Mouse (Mus musculus) testis, adult 2 months (tissue): ENCODE measurements around the gene Ucp1. TPM values are rescaled to one million over a fixed set of nuclear protein-coding genes. Genes with fewer than 3 reads are reported as not detected.

ENCODE experiments used
- H3K27ac ChIP-seq: fragments of 200-500 bp; 2 replicates; pipeline ENCODE4 v1.5.1; 2012; ENCODE audit warnings: low read depth, low read length; ENCODE audit not compliant: control insufficient read depth, insufficient read depth
- H3K27me3 ChIP-seq: fragments of 200-500 bp; 2 replicates; pipeline ENCODE4 v1.6.1; 2012; ENCODE audit warnings: mild to moderate bottlenecking, low read length, moderate library complexity; ENCODE audit not compliant: control insufficient read depth, insufficient read depth
- H3K36me3 ChIP-seq: fragments of 200-500 bp; 2 replicates; pipeline ENCODE4 v1.6.1; 2012; ENCODE audit warnings: mild to moderate bottlenecking, low read length; ENCODE audit not compliant: control insufficient read depth, insufficient read depth
- H3K4me1 ChIP-seq: fragments of 200-500 bp; 2 replicates; pipeline ENCODE4 v1.6.1; 2012; ENCODE audit warnings: low read length; ENCODE audit not compliant: control insufficient read depth, insufficient read depth
- H3K4me3 ChIP-seq: fragments of 200-500 bp; 2 replicates; pipeline ENCODE4 v1.5.1; 2012; ENCODE audit warnings: low read depth, mild to moderate bottlenecking, low read length, moderate library complexity, mixed read lengths; ENCODE audit not compliant: control insufficient read depth
- CTCF ChIP-seq: fragments of 200-500 bp; IDR thresholded peaks from 2 replicates; pipeline ENCODE4 v1.5.1; 2012; ENCODE audit warnings: low read depth, mild to moderate bottlenecking, inconsistent platforms, low read length, moderate library complexity; ENCODE audit not compliant: control insufficient read depth, insufficient read depth, insufficient replicate concordance
- POLR2A ChIP-seq: fragments of 200-500 bp; IDR thresholded peaks from 2 replicates; pipeline ENCODE4 v1.6.1; 2012; ENCODE audit warnings: low read depth, mild to moderate bottlenecking, inconsistent platforms, low read length, moderate library complexity; ENCODE audit not compliant: control insufficient read depth
- polyA plus RNA-seq: library from polyadenylated mRNA; depleted of rRNA; stranded (reverse); fragments of >200 nt; gene quantifications from 2 replicates; pipeline ENCODE4 v1.2.3, GENCODE M21; 2012; rRNA removed

The Ucp1 gene
- polyA plus RNA-seq, 1 experiment: 0.20 TPM

GRCm38 (mm10) chr8:83331899-83332697 lies 41.9 kb downstream of the Ucp1 start, which contains the start of gene Elmod2:
Gene Elmod2, minus strand, starts transcription at chr8:83332486.
- no peaks in the 10 kb centered on the region; the same call in 1 of the 2 replicates for H3K36me3 ChIP-seq
- peak within 1 kb of the TSS; percentile 89 for H3K27ac ChIP-seq
- no peaks in the 10 kb centered on the region; the same call in 1 of the 2 replicates for H3K4me1 ChIP-seq
- peak; percentile 80 for TF ChIP-seq POLR2A
- no peak for TF ChIP-seq CTCF
- H3K4me3 ChIP-seq: peak within 1 kb of the TSS; percentile 93
- no peaks in the 10 kb centered on the region for H3K27me3 ChIP-seq

GRCm38 (mm10) chr8:83332864-83333263 lies 42.7 kb downstream of the Ucp1 start:
- Histone ChIP-seq H3K27me3 (no peaks in the 10 kb centered on the region), H3K36me3 (no peaks in the 10 kb centered on the region; the same call in 1 of the 2 replicates), H3K4me1 (no peaks in the 10 kb centered on the region; the same call in 1 of the 2 replicates), H3K4me3 (peak overlapping the region; percentile 93), H3K27ac (peak overlapping the region; percentile 89)
- TF ChIP-seq POLR2A (no peak), CTCF (no peak)

GRCm38 (mm10) chr8:83342076-83342475 lies 51.9 kb downstream of the Ucp1 start:
- Histone ChIP-seq H3K4me3 (no peak overlapping the region), H3K4me1 (no peaks in the 10 kb centered on the region), H3K27ac (no peak overlapping the region), H3K27me3 (no peaks in the 10 kb centered on the region), H3K36me3 (no peaks in the 10 kb centered on the region)
- no peak for TF ChIP-seq POLR2A
- TF ChIP-seq CTCF: no peak

DNA sequence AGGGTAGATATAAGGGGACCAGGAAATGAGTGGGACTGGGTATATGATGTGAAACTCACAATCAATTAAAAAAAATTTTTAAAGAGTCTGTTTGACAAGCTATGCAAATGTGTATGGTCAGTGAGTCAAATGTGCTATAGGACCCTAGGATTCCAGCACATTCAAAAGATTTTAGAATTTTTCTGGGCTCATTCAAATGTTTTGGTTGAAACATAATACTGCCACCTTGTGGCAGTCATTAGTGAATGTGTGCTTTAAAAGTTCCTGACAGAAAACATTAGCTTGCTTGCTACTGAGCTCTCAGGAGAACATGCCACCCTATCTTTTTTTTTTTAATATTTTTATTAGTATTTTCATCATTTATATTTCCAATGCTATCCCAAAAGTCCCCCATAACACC lies 52.5 kb downstream of the Ucp1 start:
- Histone ChIP-seq H3K27me3 (no peaks in the 10 kb centered on the region), H3K4me3 (no peak overlapping the region), H3K36me3 (no peaks in the 10 kb centered on the region), H3K27ac (no peak overlapping the region), H3K4me1 (peaks cover 3% of the 10 kb centered on the region; the same call in 1 of the 2 replicates)
- TF ChIP-seq POLR2A (no peak), CTCF (no peak)

Other genes with a start within 250 kb of the Ucp1 start
- gene Tbc1d9, start 125.0 kb upstream of the Ucp1 start, polyA plus RNA-seq: 47.0 and 51.2 TPM in 2 replicates
- gene Gm10645, start 124.2 kb upstream of the Ucp1 start, polyA plus RNA-seq: 0.12 TPM in 1 of 2 replicates, not detected in the other
- 2.5 and 3.1 TPM in 2 replicates for gene Elmod2, start 42.1 kb downstream of the Ucp1 start, polyA plus RNA-seq
- 20.5 and 30.8 TPM in 2 replicates for gene Mgat4d, start 58.1 kb downstream of the Ucp1 start, polyA plus RNA-seq
- gene Clgn, start 99.5 kb downstream of the Ucp1 start, polyA plus RNA-seq: 125 and 174 TPM in 2 replicates
- gene Scoc, start 168.0 kb downstream of the Ucp1 start, polyA plus RNA-seq: 8.3 and 8.5 TPM in 2 replicates
- not detected in 2 replicates for gene Olfr370, start 245.4 kb downstream of the Ucp1 start, polyA plus RNA-seq